9 mouse cellular contexts compared by ENCODE assay signal in the genomic region with DNA sequence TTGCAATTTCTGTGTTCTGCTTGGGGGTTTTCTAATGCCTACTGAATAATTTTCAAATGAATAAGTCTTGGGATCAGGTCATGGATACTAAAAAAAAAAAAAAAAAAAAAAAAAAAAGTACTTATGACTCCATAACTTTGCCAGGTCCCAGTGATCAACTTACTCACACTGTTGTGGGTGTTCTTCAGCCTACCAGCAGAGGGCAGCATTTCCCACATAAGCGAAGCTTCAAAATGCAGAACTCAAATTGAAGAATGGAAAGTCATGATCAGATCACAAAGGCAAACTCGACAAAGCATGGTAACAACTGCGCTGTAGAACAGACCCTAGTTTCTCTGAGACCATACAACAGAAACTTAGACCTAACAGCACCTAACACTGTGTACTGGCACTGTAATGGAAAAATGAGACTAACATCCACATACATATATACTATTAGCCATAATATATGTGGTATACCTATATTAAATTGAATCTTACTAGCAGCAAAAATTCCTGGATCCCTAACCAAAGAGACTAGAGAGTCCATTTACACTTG.
A peak's percentile ranks its signal among the peaks of the same experiment; 100 is the strongest.
DNase-seq lines count a peak whose midpoint lies in the region; ATAC-seq and TF ChIP-seq lines count a peak whose summit lies in the region.
"Had no signal": no experiment of that assay in that cellular context is flagged by ENCODE, and none has a peak within 500 bp of the region (broad histone marks: within the 10 kb centered on the region; RNA-seq: fewer than 3 reads in every experiment).

No protein-coding gene starts in this region.

- DNase-seq in adrenal gland, postnatal 14 days: peak; percentile 86
- DNase-seq in embryonic facial prominence, embryonic 10.5 days (ENCODE audit: low spot score): peak; percentile 71
- peak; percentile 60 to 77 for DNase-seq in heart, adult 2 months
- peak; percentile 61 for DNase-seq in layer of hippocampus, adult 11-12 months (ENCODE audit: low spot score)
- peak; percentile 80 for DNase-seq in lung, postnatal 14 days
- peak; percentile 34 for DNase-seq in retina, adult 2 months (ENCODE audit: low read depth, low spot score)
- DNase-seq in thymus, postnatal 4 days: peak; percentile 87

- H3K9ac ChIP-seq in heart, adult 2 months (ENCODE audit: low read depth, low read length): no peak overlapping the region
- H3K9ac ChIP-seq: heart, embryonic 15.5 days had no signal

- no peaks in the 10 kb centered on the region for H3K9me3 ChIP-seq in embryonic facial prominence, embryonic 10.5 days
- H3K9me3 ChIP-seq: heart, embryonic 15.5 days had no signal

- WGBS in embryonic facial prominence, embryonic 10.5 days: 30% methylated on average over 3 of the region's 3 CpGs
- WGBS in heart, adult 2 months: 7% methylated on average over 3 of the region's 3 CpGs

- H3K36me3 ChIP-seq in embryonic facial prominence, embryonic 10.5 days (replicated peaks): no peaks in the 10 kb centered on the region
- H3K36me3 ChIP-seq in heart, adult 2 months (ENCODE audit: control insufficient read depth, insufficient read depth, low read length): no peaks in the 10 kb centered on the region
- H3K36me3 ChIP-seq: heart, embryonic 15.5 days had no signal

- no peak overlapping the region for H3K4me3 ChIP-seq in embryonic facial prominence, embryonic 10.5 days
- H3K4me3 ChIP-seq in heart, adult 2 months: no peak overlapping the region
- H3K4me3 ChIP-seq: heart, embryonic 15.5 days had no signal

- no peak overlapping the region for H3K27ac ChIP-seq in embryonic facial prominence, embryonic 10.5 days (replicated peaks)
- H3K27ac ChIP-seq in heart, adult 2 months: no peak overlapping the region
- H3K27ac ChIP-seq: heart, embryonic 15.5 days had no signal

- H3K4me1 ChIP-seq in embryonic facial prominence, embryonic 10.5 days: no peaks in the 10 kb centered on the region
- H3K4me1 ChIP-seq in heart, adult 2 months (ENCODE audit: control insufficient read depth, insufficient read depth, low read length): no peaks in the 10 kb centered on the region
- H3K4me1 ChIP-seq: heart, embryonic 15.5 days had no signal

- peak; percentile 43; the same call in 1 of the 2 replicates for TF ChIP-seq EP300 in heart, adult 2 months (IDR thresholded peaks at IDR 0.05; ENCODE audit: insufficient read depth, low read depth, low read length)

- TF ChIP-seq CTCF in heart, adult 2 months (IDR thresholded peaks at IDR 0.05): peak; percentile 93

- no peak for TF ChIP-seq POLR2A in heart, adult 2 months (IDR thresholded peaks at IDR 0.05; ENCODE audit: insufficient read depth, low read depth, low read length)

- intact Hi-C loops in heart, adult 2 months (cut with DNase I): loop anchor here (1.0 to 5.0 kb wide), 3 partner anchors 35 to 200 kb away; a partner anchor contains a TSS

- H3K27me3 ChIP-seq in embryonic facial prominence, embryonic 10.5 days (replicated peaks; ENCODE audit: low read depth, poor library complexity, severe bottlenecking): no peaks in the 10 kb centered on the region
- no peaks in the 10 kb centered on the region for H3K27me3 ChIP-seq in heart, adult 2 months (ENCODE audit: control insufficient read depth, insufficient read depth, low read length)
- H3K27me3 ChIP-seq: heart, embryonic 15.5 days had no signal

- no peaks in the 10 kb centered on the region for H3K79me2 ChIP-seq in heart, adult 2 months (replicated peaks; ENCODE audit: control insufficient read depth, insufficient read depth, low read length)

- ATAC-seq in CD4-positive, CD25-positive, alpha-beta regulatory T cell, adult 4 months: peak; percentile 96

Comparison
In these comparisons a context has a peak if more than half of its experiments do, and no peak if none do; other contexts are left out.
1. DNase-seq: peak in every context shown above with its lines; median percentile 87 in thymus, postnatal 4 days; 86 in adrenal gland, postnatal 14 days; 80 in lung, postnatal 14 days; 71 in embryonic facial prominence, embryonic 10.5 days; 68 in heart, adult 2 months; 61 in layer of hippocampus, adult 11-12 months; 34 in retina, adult 2 months.